Mouse (Mus musculus) kidney, embryonic 15.5 days (tissue): ENCODE measurements around the gene Slc38a10. TPM values are rescaled to one million over a fixed set of nuclear protein-coding genes. Genes with fewer than 3 reads are reported as not detected.
A peak's percentile ranks its signal among the peaks of the same experiment; 100 is the strongest.

Experiments used
- ATAC-seq: fragments of 200-750 bp; cut with Nextera tagmentation; replicated peaks from 2 replicates; pipeline ENCODE4 v1.8.0; 2017; ENCODE audit warnings: moderate TSS enrichment; ENCODE audit not compliant: low FRiP score
- H3K27ac ChIP-seq: fragments of 300-500 bp; sonication (generic); 2 replicates; pipeline ENCODE4 v1.5.1; 2015; ENCODE audit warnings: mild to moderate bottlenecking, inconsistent platforms
- H3K27me3 ChIP-seq: fragments of 300-500 bp; sonication (generic); 2 replicates; pipeline ENCODE4 v1.6.1; 2015; ENCODE audit warnings: inconsistent platforms
- H3K36me3 ChIP-seq: fragments of 300-500 bp; sonication (generic); 2 replicates; pipeline ENCODE4 v1.6.1; 2015; ENCODE audit warnings: inconsistent platforms
- H3K4me1 ChIP-seq: fragments of 300-500 bp; sonication (generic); 2 replicates; pipeline ENCODE4 v1.6.1; 2015; ENCODE audit warnings: inconsistent platforms
- H3K4me2 ChIP-seq: fragments of 300-500 bp; sonication (generic); 2 replicates; pipeline ENCODE4 v1.6.1; 2015; ENCODE audit warnings: moderate library complexity, mild to moderate bottlenecking, inconsistent platforms
- H3K4me3 ChIP-seq: fragments of 300-500 bp; sonication (generic); replicated peaks from 2 replicates; pipeline ENCODE4 v1.5.1; 2015; ENCODE audit warnings: mild to moderate bottlenecking, inconsistent platforms
- H3K9ac ChIP-seq: fragments of 300-500 bp; sonication (generic); 2 replicates; pipeline ENCODE4 v1.6.1; 2015; ENCODE audit warnings: mild to moderate bottlenecking, inconsistent platforms
- H3K9me3 ChIP-seq: fragments of 300-500 bp; sonication (generic); replicated peaks from 2 replicates; pipeline ENCODE4 v1.6.1; 2016; ENCODE audit warnings: inconsistent platforms
- WGBS: fragments of 180-500 bp; shearing (Covaris S2); methylation state at CpG from one replicate; pipeline ENCODE4 v1.1.7; 2015; ENCODE audit warnings: mixed read lengths; 5-methylcytosine and 5-hydroxymethylcytosine counted together
- polyA plus RNA-seq: library from polyadenylated mRNA; unstranded; fragments of >200 nt; fragmentation: Nextera tagmentation; extraction: Ambion mirVana; gene quantifications from 2 replicates; pipeline ENCODE4 v1.2.1, GENCODE M21; 2015

The Slc38a10 gene
- polyA plus RNA-seq, 1 experiment from 2014 or later: 115 TPM

DNA sequence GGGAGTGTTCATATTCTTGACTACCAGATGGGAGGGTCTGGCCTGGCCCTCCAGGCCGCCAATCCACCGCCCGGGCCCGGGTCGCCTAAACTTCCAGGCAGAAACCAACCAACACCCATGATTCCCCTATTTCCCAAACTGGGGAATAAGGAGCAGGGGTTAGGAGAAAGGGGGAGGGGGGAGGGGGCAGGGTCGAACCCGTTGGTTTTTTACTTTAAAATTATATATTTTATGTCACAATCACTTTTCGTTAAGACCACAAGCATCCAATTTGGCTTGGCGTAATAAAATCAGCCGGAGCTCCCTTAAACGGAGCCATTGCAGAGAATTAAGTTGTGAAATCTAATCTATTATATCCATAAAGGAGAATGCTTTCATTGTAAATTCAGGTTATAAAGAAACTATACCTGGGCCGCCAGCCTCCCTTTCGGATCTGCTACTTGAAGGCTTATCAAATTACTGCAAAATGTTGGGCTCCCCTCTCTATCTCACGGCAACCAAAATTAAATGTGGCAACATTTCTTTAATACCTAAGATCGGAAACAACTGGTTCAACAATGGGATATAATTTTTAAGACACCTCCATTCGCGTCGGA lies 35.1 kb upstream of the Slc38a10 start:
- Histone ChIP-seq H3K4me1 (peaks cover 67% of the 10 kb centered on the region), H3K36me3 (no peaks in the 10 kb centered on the region), H3K9ac (peak overlapping the region; percentile 92), H3K27ac (peak overlapping the region; percentile 97), H3K4me2 (peak overlapping the region; percentile 76), H3K4me3 (peak overlapping the region; percentile 74), H3K9me3 (no peaks in the 10 kb centered on the region), H3K27me3 (no peaks in the 10 kb centered on the region)
- WGBS: 6% methylated on average over 18 of the region's 18 CpGs
- ATAC-seq: no peak

DNA sequence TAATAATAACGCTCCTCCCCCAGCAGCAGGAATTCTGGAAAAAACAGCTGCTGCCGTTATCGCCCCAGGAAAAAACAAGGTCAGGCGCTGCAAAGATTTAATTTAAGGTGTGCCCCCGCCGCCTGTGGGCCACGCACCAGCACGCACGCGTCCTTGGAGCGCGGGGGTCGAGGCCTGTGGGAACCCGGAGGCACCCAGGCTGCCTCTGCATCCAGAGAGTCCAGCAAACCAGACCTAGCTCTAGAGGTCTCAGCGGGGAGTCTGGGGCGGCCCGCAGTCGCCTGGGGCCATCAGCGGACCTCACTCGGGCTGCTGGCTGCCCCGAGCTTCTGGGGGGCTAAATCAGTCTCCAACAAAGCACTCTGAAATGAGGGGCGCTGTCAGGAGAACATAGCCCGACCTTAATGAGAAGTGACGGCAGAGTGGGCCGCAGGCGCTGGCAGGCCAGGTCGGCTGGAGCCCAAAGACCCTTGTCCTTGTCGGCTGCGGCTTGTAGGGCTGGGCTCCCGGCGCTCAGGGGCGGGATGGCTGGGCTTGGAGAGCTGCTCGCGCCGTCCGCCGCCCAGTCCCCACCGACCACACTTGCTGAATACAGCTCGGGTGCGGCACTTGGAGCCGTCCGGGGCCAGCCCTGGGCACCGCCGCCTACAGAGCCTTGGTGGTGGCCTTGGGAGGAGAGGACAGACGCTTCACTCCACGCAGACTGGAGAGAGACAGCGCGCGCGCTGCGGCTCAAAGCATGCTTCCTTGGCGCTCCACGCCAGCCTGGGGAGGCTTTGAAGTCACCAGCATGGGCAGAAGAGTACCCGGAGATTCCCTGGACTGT lies 34.4 kb upstream of the Slc38a10 start:
- Histone ChIP-seq H3K4me3 (peak overlapping the region; percentile 74), H3K9ac (peak overlapping the region; percentile 92), H3K4me2 (peak overlapping the region; percentile 76), H3K9me3 (no peaks in the 10 kb centered on the region), H3K27me3 (no peaks in the 10 kb centered on the region), H3K4me1 (peaks cover 59% of the 10 kb centered on the region), H3K36me3 (no peaks in the 10 kb centered on the region), H3K27ac (peak overlapping the region; percentile 97)
- WGBS: 2% methylated on average over 54 of the region's 54 CpGs
- ATAC-seq: no peak

DNA sequence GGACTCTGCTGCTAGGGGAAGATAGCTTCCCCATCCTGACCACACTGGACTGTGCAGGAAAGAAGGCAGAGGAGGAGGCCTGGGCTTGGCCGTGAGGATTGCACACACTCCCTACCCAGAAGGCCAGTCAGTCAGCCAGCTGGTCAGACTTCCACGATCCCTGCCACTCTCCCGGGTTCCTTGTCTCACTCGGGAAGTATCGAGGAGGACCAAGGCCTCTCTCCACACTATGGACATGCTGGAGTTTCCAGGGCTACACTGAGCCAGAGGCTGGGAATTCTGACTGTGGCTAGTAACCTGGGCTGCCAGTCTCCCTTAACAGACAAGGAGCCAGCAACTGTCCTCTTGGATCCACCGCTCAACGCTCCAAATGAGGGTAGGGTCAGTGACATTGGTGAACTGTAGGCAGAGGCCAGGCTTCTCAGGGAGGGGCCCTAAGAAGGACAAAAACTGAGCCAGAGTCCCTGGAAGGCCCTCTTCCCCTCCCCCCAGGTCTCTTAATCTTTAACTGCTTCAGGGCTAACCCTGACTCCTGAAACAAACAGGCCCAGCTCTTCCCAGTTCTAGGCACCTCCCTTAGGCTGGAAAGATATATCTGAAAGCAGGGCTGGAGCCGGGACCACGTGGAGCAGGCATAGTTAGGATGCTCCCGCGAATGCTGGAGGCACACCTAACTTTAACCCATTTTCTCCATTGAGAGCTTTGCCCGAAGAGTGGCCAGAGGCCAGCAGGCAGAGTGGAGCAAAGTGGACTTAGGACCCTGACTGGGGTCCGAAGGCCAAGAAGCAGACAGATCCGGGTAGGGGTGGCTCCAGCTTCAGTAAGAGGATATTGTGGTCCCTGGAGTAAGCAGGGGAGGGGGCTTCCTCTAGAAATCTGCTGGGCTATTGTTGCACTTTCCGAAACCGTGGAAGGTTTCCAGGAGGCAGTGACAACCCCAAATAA lies 33.5 kb upstream of the Slc38a10 start:
- H3K36me3 ChIP-seq: no peaks in the 10 kb centered on the region
- peak overlapping the region; percentile 76 for H3K4me2 ChIP-seq
- peak; percentile 61 for ATAC-seq
- no peaks in the 10 kb centered on the region for H3K9me3 ChIP-seq
- WGBS: 6% methylated on average over 16 of the region's 16 CpGs
- no peaks in the 10 kb centered on the region for H3K27me3 ChIP-seq
- peaks cover 61% of the 10 kb centered on the region for H3K4me1 ChIP-seq
- H3K9ac ChIP-seq: peak overlapping the region; percentile 92
- peak overlapping the region; percentile 97 for H3K27ac ChIP-seq
- peak overlapping the region; percentile 74 for H3K4me3 ChIP-seq

DNA sequence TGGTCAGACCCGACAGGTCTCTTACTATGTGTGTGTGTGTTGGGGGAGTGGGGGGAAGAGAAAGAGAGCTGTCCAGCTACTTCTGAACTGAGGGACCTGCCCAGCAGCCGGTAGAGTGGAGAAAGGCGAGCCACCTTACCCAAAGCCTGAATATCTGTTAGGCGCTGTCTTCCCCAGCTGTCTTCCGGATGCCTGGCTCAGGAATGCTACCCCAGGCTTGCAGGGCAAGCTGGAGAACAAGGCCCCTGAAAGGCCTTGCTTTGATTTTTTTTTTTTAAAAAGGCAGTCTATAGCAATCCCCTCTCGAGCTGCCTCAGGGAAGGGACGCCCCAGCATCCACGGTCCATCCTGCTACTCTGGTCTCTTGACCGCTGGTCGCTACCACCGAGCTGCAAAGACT lies 32.6 kb upstream of the Slc38a10 start:
- WGBS: 39% methylated on average over 11 of the region's 11 CpGs
- 0 out of 2 replicates have a peak overlapping the region, but pooled peaks have one; percentile 22 for H3K9ac ChIP-seq

DNA sequence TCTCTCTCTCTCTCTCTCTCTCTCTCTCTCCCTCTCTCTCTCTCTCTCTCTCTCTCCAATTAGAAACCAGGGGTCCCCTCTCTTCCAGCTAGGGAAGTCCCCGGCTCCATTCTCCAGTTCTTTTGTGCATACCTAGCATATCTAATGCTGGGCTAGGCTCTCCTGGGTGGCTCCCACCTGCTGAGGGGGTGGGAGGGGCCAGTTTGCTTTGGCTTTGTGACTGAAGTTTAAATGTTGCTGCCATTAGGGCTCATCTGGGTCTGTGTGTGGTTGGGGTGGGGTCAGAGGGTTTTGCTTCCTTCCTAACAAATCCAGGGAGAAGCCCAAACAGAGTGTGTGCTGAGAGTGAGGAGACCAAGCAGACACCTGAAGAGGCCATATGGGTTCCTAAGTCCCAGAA lies 32.0 kb upstream of the Slc38a10 start:
- Histone ChIP-seq H3K27ac (peak overlapping the region; percentile 97), H3K9ac (no peak overlapping the region), H3K36me3 (no peaks in the 10 kb centered on the region), H3K4me2 (no peak overlapping the region), H3K4me1 (peaks cover 66% of the 10 kb centered on the region), H3K27me3 (no peaks in the 10 kb centered on the region), H3K4me3 (no peak overlapping the region), H3K9me3 (no peaks in the 10 kb centered on the region)
- 13% methylated on average over 1 of the region's 1 CpGs for WGBS
- no peak for ATAC-seq

More for the DNA sequence above, 32.6 kb upstream of the Slc38a10 start:
- Histone ChIP-seq H3K4me3 (no peak overlapping the region), H3K9me3 (no peaks in the 10 kb centered on the region), H3K36me3 (no peaks in the 10 kb centered on the region), H3K27me3 (no peaks in the 10 kb centered on the region), H3K4me1 (peaks cover 66% of the 10 kb centered on the region), H3K27ac (peak overlapping the region; percentile 97), H3K4me2 (peak overlapping the region; percentile 76; the same call in 1 of the 2 replicates)
- ATAC-seq: no peak

DNA sequence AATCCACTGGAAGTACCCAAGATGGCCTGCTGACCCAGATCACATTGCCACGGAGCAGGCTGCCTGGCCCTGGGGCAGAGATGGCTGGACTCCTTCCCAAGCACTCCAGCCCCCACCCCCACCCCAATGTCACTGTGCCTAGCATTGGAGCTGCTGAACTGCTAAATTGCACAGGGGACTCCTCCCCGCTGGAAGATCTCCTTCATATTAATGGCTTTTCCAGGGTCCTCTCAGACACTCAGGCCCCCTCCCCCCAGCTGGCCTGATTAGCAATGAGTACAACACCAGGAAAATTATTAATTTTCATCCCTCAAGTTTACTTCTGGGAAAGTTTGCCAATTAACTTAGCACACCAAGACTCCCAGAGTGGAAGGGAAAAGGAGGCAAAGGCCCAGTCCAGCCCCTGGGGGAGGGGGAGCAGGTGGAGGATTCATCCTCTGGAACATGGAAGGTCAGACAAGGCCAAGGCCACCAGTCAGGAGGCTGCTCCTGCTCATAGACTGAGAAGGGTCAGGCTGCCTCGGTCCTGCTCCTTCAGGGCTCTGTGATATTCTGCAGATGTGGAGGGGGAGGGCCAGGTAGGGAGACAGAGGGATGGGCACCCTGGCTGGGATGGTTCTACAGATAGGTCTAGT lies 31.4 kb upstream of the Slc38a10 start:
- Histone ChIP-seq H3K9ac (no peak overlapping the region), H3K9me3 (no peaks in the 10 kb centered on the region), H3K4me1 (peaks cover 66% of the 10 kb centered on the region), H3K4me2 (no peak overlapping the region), H3K36me3 (no peaks in the 10 kb centered on the region), H3K27ac (peak overlapping the region; percentile 97), H3K4me3 (no peak overlapping the region), H3K27me3 (no peaks in the 10 kb centered on the region)
- WGBS: 23% methylated on average over 3 of the region's 3 CpGs
- ATAC-seq: peak; percentile 40

DNA sequence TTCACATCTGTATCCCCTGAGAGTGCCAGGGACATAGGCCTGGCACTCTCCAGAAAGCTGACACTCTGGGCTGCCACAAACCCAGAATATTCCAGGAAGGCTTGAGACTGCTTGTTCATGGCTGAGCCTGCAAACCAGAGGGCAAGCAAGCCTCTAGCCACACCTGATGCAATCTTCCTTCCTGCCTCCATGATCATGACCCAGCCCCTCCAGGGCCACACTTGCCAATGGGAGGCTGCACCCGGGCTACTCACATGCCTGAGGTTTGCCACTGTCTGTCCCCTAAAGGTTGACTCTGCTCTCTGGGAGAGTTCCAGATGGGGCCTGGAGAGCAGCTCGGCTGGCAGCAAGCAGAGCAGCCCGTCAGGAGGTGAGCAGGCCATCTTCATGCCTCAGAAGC lies 30.2 kb upstream of the Slc38a10 start:
- Histone ChIP-seq H3K4me2 (no peak overlapping the region), H3K27me3 (no peaks in the 10 kb centered on the region), H3K4me1 (peaks cover 61% of the 10 kb centered on the region), H3K36me3 (no peaks in the 10 kb centered on the region), H3K9me3 (no peaks in the 10 kb centered on the region), H3K4me3 (no peak overlapping the region), H3K9ac (no peak overlapping the region), H3K27ac (no peak overlapping the region)
- WGBS: 73% methylated on average over 3 of the region's 3 CpGs
- ATAC-seq: no peak

DNA sequence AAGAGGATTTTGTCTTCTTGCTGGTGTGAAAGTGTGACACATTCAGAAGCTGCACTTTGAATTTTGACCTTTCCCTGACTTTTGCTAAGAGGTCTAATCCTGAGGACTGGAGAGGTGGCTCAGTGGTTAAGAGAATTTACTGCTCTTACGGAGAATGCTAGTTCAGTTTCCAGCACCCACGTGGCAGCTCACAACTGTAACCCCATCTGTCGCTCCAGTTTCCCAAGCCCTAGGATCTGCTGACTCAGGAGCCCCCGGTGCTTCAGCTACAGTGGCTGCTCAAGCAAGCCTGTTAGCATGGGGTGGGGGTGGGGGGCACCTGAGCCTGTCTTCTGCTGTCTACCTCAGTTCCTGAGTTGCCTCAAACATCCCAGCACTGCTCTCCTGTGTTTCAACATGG lies 28.2 kb upstream of the Slc38a10 start:
- Histone ChIP-seq H3K4me1 (peaks cover 41% of the 10 kb centered on the region), H3K36me3 (no peaks in the 10 kb centered on the region), H3K27ac (no peak overlapping the region), H3K9ac (no peak overlapping the region), H3K4me3 (no peak overlapping the region), H3K4me2 (no peak overlapping the region), H3K27me3 (no peaks in the 10 kb centered on the region), H3K9me3 (no peaks in the 10 kb centered on the region)
- 0 out of 2 replicates have a peak, but pooled peaks have one; percentile 16 for ATAC-seq
- 19% methylated on average over 4 of the region's 4 CpGs for WGBS

DNA sequence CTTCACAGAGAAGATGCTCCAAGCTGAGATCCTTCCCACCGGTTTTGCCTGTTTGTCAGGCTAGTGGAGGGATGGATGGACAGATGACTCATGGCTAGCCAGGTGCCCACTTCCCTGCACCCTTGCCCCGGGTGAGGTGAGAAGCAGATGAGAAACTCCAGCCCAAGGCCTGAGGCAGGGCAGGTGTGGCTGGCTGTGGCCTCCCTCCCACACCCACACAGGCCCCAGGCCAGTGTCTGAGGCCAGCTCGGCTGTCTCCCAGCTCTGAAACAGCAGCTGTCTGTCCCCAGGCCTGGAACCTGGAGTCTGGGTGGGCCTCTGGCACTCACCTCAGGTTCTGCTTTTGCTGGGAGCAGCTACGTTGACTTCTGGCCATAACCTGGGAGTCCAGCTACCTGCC lies 24.8 kb upstream of the Slc38a10 start:
- Histone ChIP-seq H3K9me3 (no peaks in the 10 kb centered on the region), H3K4me1 (peaks cover 18% of the 10 kb centered on the region), H3K27me3 (no peaks in the 10 kb centered on the region; the same call in 1 of the 2 replicates), H3K9ac (no peak overlapping the region), H3K4me3 (no peak overlapping the region), H3K4me2 (no peak overlapping the region), H3K36me3 (no peaks in the 10 kb centered on the region), H3K27ac (no peak overlapping the region)
- 74% methylated on average over 4 of the region's 4 CpGs for WGBS
- ATAC-seq: no peak

DNA sequence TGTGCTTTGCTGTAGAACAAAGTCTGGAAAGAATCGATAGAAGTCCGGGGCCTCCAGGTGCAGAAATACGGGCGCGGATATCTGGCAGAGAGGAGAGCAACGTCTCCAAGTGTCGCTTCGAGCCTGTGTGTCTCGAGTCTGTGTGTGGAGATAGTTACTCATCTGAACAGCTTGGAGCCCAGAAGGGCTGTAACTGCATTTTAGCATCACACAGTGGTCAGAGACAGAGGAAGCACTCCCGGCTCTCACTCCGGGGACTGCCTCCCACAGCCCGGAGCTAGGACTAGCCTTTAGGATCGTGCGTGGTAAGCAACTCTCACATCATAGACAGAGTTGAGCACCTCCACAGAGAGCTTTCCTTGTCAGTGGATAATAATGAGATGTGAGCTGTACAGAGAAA lies 22.1 kb upstream of the Slc38a10 start:
- no peak overlapping the region for H3K27ac ChIP-seq
- H3K4me2 ChIP-seq: no peak overlapping the region
- H3K36me3 ChIP-seq: no peaks in the 10 kb centered on the region
- H3K4me1 ChIP-seq: peaks cover 32% of the 10 kb centered on the region
- H3K27me3 ChIP-seq: no peaks in the 10 kb centered on the region; the same call in 1 of the 2 replicates
- ATAC-seq: no peak
- no peak overlapping the region for H3K9ac ChIP-seq
- no peaks in the 10 kb centered on the region for H3K9me3 ChIP-seq
- WGBS: 67% methylated on average over 14 of the region's 14 CpGs
- no peak overlapping the region for H3K4me3 ChIP-seq

DNA sequence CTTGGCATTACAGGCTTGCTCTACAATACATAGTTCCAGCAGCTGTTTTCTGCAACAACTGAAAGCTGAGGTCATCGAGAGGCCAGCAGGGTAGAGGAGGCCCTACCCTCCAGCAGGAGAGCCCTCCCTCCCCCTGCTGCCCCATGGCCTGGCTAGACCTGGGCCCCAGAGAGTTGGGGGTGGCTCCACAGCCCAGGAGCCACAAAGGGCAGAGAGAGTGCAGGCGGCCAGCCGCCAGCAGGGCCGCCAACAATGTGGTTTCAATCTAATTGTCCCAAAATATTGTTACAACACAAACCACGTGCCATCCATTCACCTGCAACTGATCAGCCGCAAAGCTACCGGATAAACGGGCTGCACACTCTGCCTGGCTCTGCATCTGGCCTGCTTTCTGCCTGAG lies 20.0 kb upstream of the Slc38a10 start:
- Histone ChIP-seq H3K4me3 (no peak overlapping the region), H3K9ac (peak overlapping the region; percentile 5; the same call in 1 of the 2 replicates), H3K36me3 (no peaks in the 10 kb centered on the region), H3K4me2 (no peak overlapping the region), H3K4me1 (peaks cover 51% of the 10 kb centered on the region), H3K27ac (no peak overlapping the region), H3K27me3 (no peaks in the 10 kb centered on the region; the same call in 1 of the 2 replicates), H3K9me3 (no peaks in the 10 kb centered on the region)
- 35% methylated on average over 8 of the region's 8 CpGs for WGBS
- ATAC-seq: no peak
